Mouse (Mus musculus) frontal cortex, postnatal 10 days (tissue): Measurements from ENCODE around the gene Ptpn18.

Experiments used
- DNase-seq, 2 experiments: peaks; one replicate each; pipeline ENCODE4 v3.0.0; 2022; ENCODE audit warnings: low spot score in 2 of 2, mixed read lengths in 1 of 2

Gene Ptpn18

GRCm38 (mm10) chr1:34465445-34465844 lies 5.9 kb downstream of the Ptpn18 start:
- DNase-seq = no peak

DNA sequence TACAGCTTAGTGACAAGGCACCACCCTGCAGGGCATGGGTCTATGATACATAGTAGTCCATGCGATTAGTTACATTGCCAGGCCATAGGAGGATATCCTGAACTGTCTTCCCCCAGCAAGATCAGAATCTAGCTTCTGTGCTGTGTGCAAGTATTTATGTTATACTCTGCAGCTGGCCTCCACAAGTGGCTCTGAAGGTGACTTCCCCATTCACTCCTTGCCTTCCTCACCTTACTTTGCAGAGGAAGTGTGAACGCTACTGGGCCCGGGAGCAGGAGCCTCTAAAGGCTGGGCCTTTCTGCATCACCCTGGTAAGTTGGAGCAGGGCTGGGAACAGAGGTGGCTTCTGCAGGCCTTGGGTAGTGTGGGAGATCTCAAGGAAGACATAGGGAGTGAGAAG lies 8.5 kb downstream of the Ptpn18 start:
- DNase-seq = no peak

- no peak for DNase-seq
Measured at GRCm38 (mm10) chr1:34468500-34468899, 8.9 kb downstream of the Ptpn18 start.

- DNase-seq = no peak
Measured at GRCm38 (mm10) chr1:34469801-34470200, 10.2 kb downstream of the Ptpn18 start.

GRCm38 (mm10) chr1:34472427-34473300 lies 13.1 kb downstream of the Ptpn18 start:
- no peak for DNase-seq

- no peak for DNase-seq
Measured at GRCm38 (mm10) chr1:34478891-34479655, 19.5 kb downstream of the Ptpn18 start.

GRCm38 (mm10) chr1:34480801-34481200 lies 21.2 kb downstream of the Ptpn18 start:
- no peak for DNase-seq

DNA sequence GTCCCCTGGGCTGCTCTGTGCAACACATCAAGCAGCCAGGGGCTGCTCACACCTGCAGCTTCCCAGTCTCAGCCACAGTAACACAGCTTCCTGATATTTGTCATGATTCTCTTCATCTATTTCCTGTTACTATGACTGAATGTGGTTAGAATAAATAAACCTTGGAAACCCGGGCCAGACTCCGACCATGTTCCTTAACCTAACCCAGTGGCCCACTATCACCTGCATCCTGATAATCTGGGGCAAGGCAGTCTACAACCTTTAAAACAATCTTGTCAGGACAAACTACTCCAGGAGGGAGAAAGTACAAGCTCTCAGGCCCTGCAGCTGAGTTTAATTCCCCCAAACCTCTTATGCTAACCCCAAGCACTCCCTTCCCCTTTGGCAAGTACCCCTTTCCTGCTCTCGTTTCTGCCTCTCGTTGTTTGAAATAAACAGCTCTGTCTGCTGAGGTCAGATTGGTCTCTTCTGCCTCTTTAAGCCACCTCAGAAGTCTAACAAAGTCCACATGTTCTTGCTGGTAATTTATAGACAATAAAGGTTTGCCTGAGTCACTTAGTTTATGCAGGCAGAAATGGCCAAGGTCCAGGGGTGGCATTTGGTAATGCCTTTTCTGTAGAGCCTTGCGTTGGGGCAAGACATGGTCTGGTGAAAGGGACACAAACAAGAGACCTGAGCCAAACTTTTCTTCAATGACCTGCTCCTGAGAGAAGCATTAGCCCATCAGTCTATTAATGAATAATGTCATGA lies 22.5 kb downstream of the Ptpn18 start:
- no peak for DNase-seq

GRCm38 (mm10) chr1:34484470-34484869 lies 24.9 kb downstream of the Ptpn18 start:
- no peak for DNase-seq

DNA sequence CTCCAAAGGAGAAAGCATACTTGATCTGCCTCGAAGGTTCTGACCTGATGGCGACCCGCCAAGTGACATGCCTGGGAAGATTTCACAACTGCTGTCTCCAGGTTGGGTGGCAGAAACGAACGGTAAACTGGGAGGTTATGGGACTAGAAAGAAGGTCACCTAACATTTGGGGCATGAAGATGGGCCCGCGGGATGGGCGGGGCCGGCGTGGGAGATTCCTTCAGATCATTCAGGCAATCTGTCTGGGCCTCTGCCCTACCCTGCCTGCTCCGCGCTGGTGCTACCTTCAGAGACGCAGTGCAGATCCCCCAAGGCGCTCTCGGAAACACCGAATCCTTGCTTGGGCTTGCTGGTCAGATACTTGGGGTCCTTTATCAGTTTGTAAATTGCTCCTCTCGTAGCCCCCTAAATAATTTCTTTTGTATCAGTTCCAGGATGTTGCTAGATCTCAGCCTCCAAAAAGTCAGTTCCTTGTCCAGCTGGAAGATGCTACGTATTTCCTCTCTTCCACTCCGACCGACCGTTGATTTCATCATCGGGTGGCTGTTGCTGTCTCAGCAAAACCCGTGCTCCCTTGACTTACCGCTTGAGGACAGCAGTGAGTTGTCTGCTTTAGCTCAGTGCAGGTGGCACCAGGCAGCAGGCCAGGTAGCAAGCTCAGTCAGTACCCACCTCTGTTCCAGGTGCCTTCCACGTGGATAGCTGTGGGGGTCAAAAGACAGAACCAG lies 26.1 kb downstream of the Ptpn18 start:
- DNase-seq = peak in 1 of 2 experiments; percentile 44

- no peak for DNase-seq
Measured at GRCm38 (mm10) chr1:34487383-34487782, 27.8 kb downstream of the Ptpn18 start.

- DNase-seq = no peak
Measured at GRCm38 (mm10) chr1:34489852-34490541, 30.4 kb downstream of the Ptpn18 start.

GRCm38 (mm10) chr1:34491480-34491879 lies 31.9 kb downstream of the Ptpn18 start:
- no peak for DNase-seq

GRCm38 (mm10) chr1:34502991-34503390 lies 43.4 kb downstream of the Ptpn18 start:
- no peak for DNase-seq

DNA sequence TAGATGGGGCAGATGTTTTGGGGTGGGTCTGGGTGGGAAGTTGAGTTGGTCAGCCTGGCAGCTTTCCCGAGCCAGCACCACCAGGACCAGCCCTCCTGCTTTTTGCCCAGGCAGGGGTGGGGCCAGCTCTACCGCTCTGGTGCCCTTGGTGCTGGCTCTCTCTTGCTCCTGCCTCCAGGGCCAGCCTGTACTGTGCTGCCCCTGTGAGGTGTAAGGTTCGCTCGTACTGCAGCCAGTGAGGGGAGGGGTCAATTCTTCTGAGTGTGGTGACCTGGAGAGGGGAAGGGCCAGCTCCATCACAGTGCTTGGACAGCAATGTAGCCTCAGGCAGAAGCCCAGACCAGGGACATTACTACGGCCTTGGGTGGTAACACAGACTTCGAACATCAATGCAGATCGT lies 45.7 kb downstream of the Ptpn18 start:
- no peak for DNase-seq

GRCm38 (mm10) chr1:34505970-34506551 lies 46.5 kb downstream of the Ptpn18 start:
- DNase-seq = no peak

GRCm38 (mm10) chr1:34507986-34508385 lies 48.4 kb downstream of the Ptpn18 start:
- DNase-seq = no peak

- DNase-seq = no peak
Measured at GRCm38 (mm10) chr1:34510575-34510981, 51.0 kb downstream of the Ptpn18 start.

DNA sequence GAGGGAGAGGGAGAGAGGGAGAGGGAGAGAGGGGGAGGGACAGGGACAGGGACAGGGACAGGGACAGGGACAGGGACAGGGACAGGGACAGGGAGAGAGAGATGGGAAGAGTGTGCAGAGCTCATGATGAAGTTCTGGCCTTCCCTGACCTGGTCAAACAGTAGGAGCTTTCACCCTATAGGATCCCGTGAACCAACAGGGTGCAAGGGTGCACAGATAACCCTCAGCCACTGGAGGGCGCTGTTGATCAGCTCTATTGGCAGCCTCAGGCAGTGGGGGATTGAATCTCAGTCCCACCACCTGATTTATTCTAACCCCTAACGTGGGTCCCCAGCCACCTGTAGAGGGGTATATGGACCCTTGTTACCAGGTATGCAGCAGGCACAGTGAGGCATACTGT lies 51.5 kb downstream of the Ptpn18 start:
- DNase-seq = peak in 1 of 2 experiments; percentile 35

- no peak for DNase-seq
Measured at GRCm38 (mm10) chr1:34513068-34513467, 53.5 kb downstream of the Ptpn18 start.
